Mouse (Mus musculus) kidney, postnatal 36 days (tissue): ENCODE measurements around the gene Fbrs.
"Not testable (repeated sequence)": the region's sequence is repeated elsewhere in the genome, so short reads cannot be mapped to it uniquely, and the experiment has no call there.

Source experiments
- DNase-seq, 2 experiments: peaks; one replicate each; pipeline ENCODE4 v3.0.0; 2021 to 2022; ENCODE audit warnings: mixed read lengths in 2 of 2

The Fbrs gene

GRCm38 (mm10) chr7:127478635-127479317 lies at the start of gene Fbrs:
Fbrs (plus strand) TSS chr7:127479199.
- DNase-seq: peak; percentile 98 to 99

- DNase-seq: no peak
Observed at GRCm38 (mm10) chr7:127435206-127435605, 43.8 kb upstream of the Fbrs start.

- peak in 1 of 2 experiments; percentile 35 for DNase-seq
Observed at GRCm38 (mm10) chr7:127437724-127438123, 41.3 kb upstream of the Fbrs start.

GRCm38 (mm10) chr7:127443976-127444375 lies 35.0 kb upstream of the Fbrs start:
- peak; percentile 57 to 73 for DNase-seq

DNA sequence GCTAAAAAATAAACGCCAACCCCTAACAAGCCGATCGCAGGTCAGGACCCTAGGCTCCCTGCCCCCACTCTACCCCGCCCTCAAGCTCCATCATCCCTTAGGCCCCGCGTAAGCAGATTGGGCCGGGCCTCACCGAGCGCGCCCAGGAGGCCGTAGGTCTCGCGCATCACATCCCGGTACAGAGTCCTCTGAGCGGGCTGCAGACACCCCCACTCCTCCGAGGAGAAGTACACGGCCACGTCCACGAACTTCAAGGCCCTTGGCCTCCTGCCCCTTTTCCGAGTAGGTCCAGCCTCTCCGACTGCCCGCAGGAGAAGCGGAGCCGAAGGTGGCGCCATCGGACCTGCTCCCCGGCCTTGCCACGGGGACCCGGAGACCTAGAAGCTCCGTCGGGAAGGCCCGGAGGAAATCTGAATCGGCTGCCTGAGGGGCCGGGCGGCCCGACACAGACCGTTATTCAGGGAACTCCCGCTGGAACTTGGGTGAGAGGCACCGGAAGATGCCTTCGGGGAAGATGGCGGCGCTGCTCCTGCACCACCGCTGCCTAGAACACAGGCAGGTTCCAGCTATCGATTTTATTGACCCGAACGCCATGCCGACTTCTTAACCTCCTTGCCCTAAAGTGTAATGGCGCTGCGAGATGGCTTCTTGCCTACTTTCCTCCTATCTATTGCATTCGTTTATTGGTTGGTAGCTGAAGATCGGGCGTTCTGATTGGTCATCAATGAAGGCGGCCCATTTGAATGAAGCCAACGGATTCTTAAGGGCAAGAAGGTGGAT lies 30.3 kb upstream of the Fbrs start, which contains the start of gene Zfp689:
Zfp689 (minus strand) TSS at position 638 of the 780 bp plus-strand sequence.
- peak; percentile 94 to 98 for DNase-seq

DNA sequence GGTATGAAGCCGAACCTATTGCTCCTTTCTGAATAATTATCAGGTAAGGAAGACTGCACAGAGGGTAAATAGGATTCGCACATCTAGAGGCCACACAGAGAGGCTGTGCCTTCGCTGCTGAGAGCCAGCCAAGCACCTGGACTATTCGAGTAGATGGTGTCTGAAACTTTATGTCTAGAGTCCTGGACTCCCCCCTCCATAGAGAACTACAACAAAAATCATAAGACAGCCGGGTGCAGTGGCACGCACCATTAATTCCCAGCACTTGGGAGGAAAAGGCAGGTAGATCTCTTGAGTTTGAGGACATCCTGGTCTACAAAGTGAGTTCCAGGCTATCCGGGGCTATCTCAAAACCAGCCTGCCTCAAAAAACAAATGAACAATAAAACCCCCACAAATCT lies 29.0 kb upstream of the Fbrs start:
- DNase-seq: no peak

GRCm38 (mm10) chr7:127453056-127453455 lies 25.9 kb upstream of the Fbrs start:
- no peak for DNase-seq

- peak in 1 of 2 experiments; percentile 19 for DNase-seq
Observed at GRCm38 (mm10) chr7:127454905-127455304, 24.1 kb upstream of the Fbrs start.

DNA sequence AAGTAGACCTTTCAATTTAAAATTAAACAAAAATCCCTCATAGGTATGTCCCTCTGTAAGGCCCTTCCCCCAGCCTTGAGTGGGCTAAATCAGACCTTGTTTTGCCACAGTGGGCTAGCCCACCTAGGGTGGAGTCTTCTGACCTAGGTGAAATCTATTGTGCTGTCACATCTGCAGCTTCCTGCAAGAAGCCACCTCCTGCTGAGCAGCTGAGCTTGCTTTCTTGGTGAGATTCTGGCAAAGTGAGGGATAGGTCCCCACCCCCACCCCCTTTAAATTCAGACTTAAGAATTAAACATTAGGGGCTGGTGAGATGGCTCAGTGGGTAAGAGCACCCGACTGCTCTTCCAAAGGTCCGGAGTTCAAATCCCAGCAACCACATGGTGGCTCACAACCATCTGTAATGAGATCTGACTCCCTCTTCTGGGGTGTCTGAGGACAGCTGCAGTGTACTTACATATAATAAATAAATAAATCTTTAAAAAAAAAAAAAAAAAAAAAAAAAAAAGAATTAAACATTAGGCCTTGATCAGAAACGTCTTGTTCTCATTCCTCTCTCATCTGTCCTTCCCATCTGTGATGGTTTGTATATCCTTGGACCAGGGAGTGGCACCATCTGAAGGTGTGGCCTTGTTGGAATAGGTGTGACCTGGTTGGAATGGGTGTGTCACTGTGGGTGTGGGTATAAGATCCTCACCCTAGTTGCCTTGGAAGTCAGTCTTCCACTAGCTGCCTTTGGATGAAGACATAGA lies 20.5 kb upstream of the Fbrs start:
- DNase-seq: not testable (repeated sequence)

- DNase-seq: not testable (repeated sequence)
Observed at GRCm38 (mm10) chr7:127459311-127459710, 19.7 kb upstream of the Fbrs start, which contains the start of gene Prr14. Prr14 (plus strand) TSS chr7:127459611.

DNA sequence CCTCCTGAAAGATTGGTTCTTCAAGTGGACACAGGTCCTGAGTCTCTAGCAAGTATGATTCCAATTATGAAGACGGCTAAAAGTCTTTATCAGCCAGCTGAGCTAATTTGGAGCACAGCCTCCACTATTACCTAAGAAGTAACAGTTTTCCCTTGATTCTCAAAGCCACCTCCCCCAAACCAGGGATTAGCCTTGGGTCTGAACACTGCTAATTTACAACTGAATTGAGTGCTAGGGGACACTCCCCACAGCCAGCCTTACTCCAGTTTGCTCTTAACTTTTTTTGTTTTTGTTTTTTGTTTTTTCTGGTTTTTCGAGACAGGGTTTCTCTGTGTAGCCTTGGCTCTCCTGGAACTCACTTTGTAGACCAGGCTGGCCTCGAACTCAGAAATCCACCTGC lies 13.8 kb upstream of the Fbrs start:
- DNase-seq: no peak

DNA sequence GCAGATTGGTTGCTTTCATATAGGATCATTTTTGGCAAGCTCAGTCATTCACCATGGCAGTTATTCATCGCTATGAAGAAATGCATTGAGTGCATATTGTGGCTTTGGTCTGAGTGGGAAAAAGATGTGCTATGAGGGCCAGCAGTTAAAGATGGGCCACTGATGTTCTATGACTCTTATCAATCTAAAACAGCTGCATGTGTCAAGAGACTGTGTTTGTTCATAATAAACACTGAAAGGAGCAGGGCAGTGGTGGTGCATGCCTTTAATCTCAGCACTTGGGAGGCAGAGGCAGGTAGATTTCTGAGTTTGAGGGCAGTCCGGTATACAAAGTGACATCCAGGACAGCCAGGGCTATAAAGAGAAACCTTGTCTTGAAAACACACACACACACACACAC lies 13.3 kb upstream of the Fbrs start:
- DNase-seq: not testable (repeated sequence)

DNA sequence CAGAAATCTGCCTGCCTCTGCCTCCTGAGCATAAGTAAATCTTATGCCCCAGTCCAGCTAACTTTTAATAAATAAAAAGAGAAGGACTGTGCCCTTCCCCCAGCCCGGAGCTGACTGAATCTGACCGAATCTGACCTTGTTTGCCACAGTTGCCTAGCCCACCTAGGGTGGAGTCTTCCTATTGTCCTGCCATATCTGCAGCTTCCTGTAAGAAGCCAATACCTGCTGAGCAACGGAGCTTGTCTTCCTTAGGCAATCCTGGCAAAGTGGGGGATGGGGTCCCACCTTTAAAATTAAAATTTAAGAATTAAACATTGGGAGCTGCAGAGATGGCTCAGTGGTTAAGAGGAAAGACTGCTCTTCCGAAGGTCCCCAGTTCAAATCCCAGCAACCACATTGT lies 12.4 kb upstream of the Fbrs start:
- DNase-seq: no peak

DNA sequence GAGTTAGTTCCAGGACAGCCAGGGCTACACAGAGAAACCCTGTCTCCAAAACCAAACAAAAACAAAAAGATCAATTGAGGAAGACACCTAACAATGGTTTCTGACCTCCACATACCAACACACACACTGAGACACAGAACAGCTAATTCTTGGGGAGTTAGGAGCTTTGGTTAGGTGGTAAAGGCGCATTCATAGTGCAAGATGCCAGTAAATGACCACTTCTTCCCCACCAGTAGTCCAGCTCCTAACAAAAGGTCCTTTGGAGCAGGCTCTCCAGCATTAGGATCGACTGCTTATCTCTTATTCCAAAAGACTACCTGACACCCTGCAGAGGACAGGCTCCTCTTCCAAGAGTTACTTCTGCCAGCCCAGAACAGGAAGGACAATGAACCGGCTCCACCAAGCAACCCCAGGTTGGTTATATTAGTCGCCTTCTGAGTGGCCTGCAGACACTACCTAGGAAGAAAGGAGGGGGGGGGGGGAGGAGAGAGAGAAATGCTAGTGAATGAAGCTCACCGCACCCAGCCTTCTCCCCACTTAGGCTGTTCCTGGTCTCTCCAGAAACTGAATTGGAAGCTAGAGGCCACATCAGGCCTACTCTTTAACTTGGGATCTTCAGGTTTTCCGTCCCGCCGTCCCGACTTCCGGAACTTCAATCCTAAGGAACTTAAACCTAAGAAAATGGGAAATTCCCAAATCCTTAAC lies 8.8 kb upstream of the Fbrs start:
- peak; percentile 39 to 51 for DNase-seq

GRCm38 (mm10) chr7:127470743-127471645 lies 8.0 kb upstream of the Fbrs start:
- DNase-seq: peak; percentile 93 to 97

DNA sequence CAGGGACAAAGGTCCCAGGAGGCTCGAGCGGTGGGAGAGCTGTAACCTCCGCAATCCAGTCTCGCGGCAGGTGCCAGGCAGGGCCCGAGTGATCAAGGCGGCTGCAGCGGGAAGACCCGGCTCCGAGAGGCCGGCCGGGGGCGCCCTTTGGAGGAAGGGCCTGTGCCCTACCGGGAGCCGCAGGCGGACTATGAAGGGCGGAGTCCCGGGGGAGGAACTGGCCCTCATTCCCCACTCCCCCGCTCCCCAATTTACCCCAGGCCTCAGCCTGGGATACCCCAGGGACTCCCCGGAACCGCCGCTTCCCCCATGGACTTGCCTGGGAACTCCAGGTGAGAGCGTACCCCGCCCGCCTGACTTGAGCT lies 7.4 kb upstream of the Fbrs start:
- peak in 1 of 2 experiments; percentile 74 for DNase-seq

DNA sequence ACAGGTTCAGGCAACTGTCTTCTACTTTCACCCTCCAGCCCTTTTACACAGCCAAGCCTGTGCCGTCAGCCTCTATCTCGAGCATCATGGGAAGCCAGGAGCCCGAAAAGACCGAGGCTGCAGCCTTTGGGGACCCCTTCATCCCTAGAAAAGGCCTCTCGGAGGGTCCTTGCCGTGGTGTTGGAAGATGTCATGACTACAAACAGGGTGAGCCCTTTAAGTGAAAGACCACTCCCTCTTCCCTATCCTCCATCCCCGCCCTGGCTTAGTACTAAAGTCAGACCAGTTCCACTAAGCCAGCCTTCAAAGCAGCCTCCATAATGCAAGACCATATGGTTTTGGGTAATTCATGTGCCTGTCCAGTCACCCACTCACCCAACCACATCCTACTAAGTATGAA lies 6.9 kb upstream of the Fbrs start:
- DNase-seq: no peak

GRCm38 (mm10) chr7:127473705-127474104 lies 5.3 kb upstream of the Fbrs start:
- DNase-seq: peak in 1 of 2 experiments; percentile 22

DNA sequence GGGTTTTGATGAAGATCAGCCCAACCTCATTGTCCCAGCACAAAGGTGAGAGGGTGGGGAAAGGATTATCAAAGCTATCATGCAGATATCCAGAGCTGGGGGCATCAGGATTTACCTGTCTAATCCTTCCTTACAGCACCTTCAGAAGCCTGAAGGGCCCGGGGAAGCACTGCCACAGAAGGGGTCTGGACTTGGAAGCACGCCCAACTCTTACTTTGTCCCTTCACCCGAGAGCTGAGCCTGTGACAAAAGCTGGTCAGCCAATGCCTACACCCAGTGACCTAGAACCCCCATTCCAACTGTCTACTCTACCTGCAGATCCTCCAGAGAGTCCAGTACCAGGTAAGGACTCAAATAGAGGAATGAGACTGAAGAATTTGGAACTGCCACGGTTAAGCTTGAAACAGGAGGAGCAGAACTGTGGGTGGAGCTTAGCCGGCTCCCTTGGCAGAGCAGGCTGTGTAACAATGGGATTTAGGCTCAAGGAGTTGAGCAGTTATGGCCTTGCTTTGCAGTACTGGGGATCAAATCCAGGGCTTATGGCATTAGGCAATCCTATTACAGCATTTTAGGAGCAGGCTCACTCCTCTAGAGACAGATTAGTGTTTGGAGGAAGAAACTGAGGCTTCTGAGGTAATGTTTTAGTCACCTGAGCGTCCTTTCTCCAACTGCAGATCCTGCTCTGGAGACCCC lies 4.5 kb upstream of the Fbrs start:
- DNase-seq: peak in 1 of 2 experiments; percentile 17

DNA sequence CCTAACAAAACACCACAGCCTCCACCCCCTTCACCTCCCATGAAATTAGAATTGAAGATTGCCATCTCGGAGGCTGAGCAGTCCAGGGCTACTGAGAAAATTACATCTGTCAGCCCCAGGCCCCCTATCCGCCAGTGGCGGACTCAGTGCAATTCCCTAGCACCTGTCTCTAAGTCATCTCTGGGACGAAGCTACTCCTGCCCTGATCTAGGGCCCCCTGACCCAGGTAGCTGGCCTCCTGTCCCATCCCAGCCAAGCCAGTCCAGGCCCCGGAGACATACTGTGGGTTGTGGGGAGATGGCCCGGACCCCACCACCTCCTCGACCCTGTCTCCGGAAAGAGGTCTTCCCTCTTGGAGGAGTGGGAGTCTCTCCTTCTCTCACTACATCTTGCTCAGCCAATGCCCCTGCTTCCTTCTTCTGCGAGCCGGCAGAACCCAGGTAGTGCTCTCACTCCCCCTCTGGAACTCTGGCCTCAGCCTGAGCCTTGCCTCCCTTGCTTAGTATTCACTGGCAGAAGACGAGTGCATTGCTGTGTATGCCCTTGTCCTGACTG lies 3.7 kb upstream of the Fbrs start:
- DNase-seq: no peak

- peak in 1 of 2 experiments; percentile 25 for DNase-seq
Observed at GRCm38 (mm10) chr7:127476336-127476735, 2.7 kb upstream of the Fbrs start.
